Mouse (Mus musculus) forebrain, embryonic 12.5 days (tissue): ENCODE data around the gene Ldlrad3. TPM values are rescaled to one million over a fixed set of nuclear protein-coding genes. Genes with fewer than 3 reads are reported as not detected.

ENCODE experiments used
- ATAC-seq: fragments of 200-750 bp; cut with Nextera tagmentation; 2 replicates; pipeline ENCODE4 v1.8.0; 2017; ENCODE audit warnings: moderate TSS enrichment; ENCODE audit not compliant: low FRiP score
- H3K27ac ChIP-seq: fragments of 300-500 bp; sonication (generic); 2 replicates; pipeline ENCODE4 v1.5.1; 2016; ENCODE audit warnings: mild to moderate bottlenecking
- H3K27me3 ChIP-seq: fragments of 300-500 bp; sonication (generic); 2 replicates; pipeline ENCODE4 v1.6.1; 2016; ENCODE audit warnings: mild to moderate bottlenecking
- H3K36me3 ChIP-seq: fragments of 300-500 bp; sonication (generic); replicated peaks from 2 replicates; pipeline ENCODE4 v1.6.1; 2016; ENCODE audit warnings: mild to moderate bottlenecking
- H3K4me1 ChIP-seq: fragments of 300-500 bp; sonication (generic); 2 replicates; pipeline ENCODE4 v1.6.1; 2016
- H3K4me2 ChIP-seq: fragments of 300-500 bp; sonication (generic); 2 replicates; pipeline ENCODE4 v1.6.1; 2016; ENCODE audit warnings: mild to moderate bottlenecking, moderate library complexity
- H3K4me3 ChIP-seq: fragments of 300-500 bp; sonication (generic); replicated peaks from 2 replicates; pipeline ENCODE4 v1.5.1; 2016; ENCODE audit warnings: mild to moderate bottlenecking
- H3K9ac ChIP-seq: fragments of 300-500 bp; sonication (generic); 2 replicates; pipeline ENCODE4 v1.6.1; 2016; ENCODE audit warnings: mild to moderate bottlenecking
- H3K9me3 ChIP-seq: fragments of 300-500 bp; sonication (generic); 2 replicates; pipeline ENCODE4 v1.6.1; 2016
- WGBS: fragments of 180-500 bp; shearing (Covaris S2); methylation state at CpG from one replicate; pipeline ENCODE4 v1.1.7; 2016; 5-methylcytosine and 5-hydroxymethylcytosine counted together
- polyA plus RNA-seq: library from polyadenylated mRNA; unstranded; fragments of >200 nt; fragmentation: Nextera tagmentation; extraction: Ambion mirVana; gene quantifications from 2 replicates; pipeline ENCODE4 v1.2.1, GENCODE M21; 2016

The Ldlrad3 gene
- polyA plus RNA-seq, 1 experiment from 2014 or later = 56.8 TPM

DNA sequence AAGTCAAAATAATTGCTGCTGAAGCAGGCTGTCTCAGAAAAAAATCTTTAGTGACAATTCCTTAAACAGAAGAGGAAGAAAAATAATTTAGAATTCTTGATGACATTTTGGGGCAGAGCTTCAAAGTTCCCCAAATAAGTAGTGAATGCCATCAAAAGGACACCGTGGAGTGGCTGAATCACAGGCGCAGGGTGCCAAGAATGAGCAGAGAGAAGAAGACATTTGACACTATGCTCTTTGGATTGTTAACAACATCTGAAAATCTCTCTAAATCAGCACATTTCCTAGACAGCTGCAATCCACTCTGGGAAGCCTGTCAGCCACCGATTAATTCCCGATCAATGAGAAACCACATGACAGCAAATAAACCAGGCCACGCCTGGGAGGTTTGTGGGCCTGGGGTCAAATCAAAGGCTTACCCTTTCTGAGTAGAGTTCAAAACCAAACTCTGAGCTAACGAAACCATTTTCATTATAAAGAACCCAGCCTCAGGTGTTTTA is 176.4 kb downstream of the Ldlrad3 start:
- Histone ChIP-seq H3K27ac (0 out of 2 replicates have a peak overlapping the region, but pooled peaks have one; percentile 42), H3K4me3 (no peak overlapping the region), H3K36me3 (no peaks in the 10 kb centered on the region), H3K9ac (no peak overlapping the region), H3K4me2 (no peak overlapping the region), H3K9me3 (no peaks in the 10 kb centered on the region), H3K4me1 (peaks cover 57% of the 10 kb centered on the region), H3K27me3 (no peaks in the 10 kb centered on the region)
- WGBS = 71% methylated on average over 6 of the region's 6 CpGs
- ATAC-seq = no peak

DNA sequence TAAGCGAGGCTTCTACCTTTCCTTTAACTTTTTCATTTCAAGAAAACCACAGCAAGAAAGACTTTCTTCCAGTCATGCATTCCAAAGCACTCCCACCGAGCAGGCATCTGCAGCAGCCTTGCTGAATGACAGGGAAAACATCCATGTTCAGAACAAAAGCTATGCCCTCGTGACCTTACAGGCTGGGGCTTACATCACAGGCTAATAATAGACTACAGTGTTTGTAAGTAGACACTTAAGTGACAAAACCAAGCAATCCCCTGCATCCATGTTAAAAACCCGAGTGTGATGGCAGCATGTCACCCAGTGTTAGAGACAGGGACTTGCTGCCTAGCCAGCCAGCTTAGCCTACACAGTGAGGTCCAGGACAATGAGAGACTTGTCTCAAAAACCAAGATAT is 180.0 kb downstream of the Ldlrad3 start:
- H3K4me1 ChIP-seq = peaks cover 83% of the 10 kb centered on the region
- peak; percentile 39; the same call in 1 of the 2 replicates for ATAC-seq
- WGBS = 7% methylated on average over 4 of the region's 4 CpGs

GRCm38 (mm10) chr2:102005377-102006007 is 180.7 kb downstream of the Ldlrad3 start:
- H3K4me2 ChIP-seq = 0 out of 2 replicates have a peak overlapping the region, but pooled peaks have one; percentile 3

More for the DNA sequence above, 180.0 kb downstream of the Ldlrad3 start:
- peak overlapping the region; percentile 96 for H3K27ac ChIP-seq
- no peaks in the 10 kb centered on the region for H3K27me3 ChIP-seq
- H3K9ac ChIP-seq = no peak overlapping the region
- no peaks in the 10 kb centered on the region for H3K9me3 ChIP-seq
- no peak overlapping the region for H3K4me3 ChIP-seq
- 0 out of 2 replicates have a peak overlapping the region, but pooled peaks have one; percentile 3 for H3K4me2 ChIP-seq
- H3K36me3 ChIP-seq = no peaks in the 10 kb centered on the region

GRCm38 (mm10) chr2:102003776-102004264 is 182.4 kb downstream of the Ldlrad3 start:
- Histone ChIP-seq H3K9me3 (no peaks in the 10 kb centered on the region), H3K36me3 (no peaks in the 10 kb centered on the region), H3K4me1 (peaks cover 96% of the 10 kb centered on the region), H3K4me3 (no peak overlapping the region), H3K27me3 (no peaks in the 10 kb centered on the region), H3K4me2 (peak overlapping the region; percentile 39; the same call in 1 of the 2 replicates), H3K27ac (peak overlapping the region; percentile 96), H3K9ac (no peak overlapping the region; the same call in 1 of the 2 replicates)
- 41% methylated on average over 7 of the region's 7 CpGs for WGBS
- ATAC-seq = no peak

More at GRCm38 (mm10) chr2:102005377-102006007, 180.7 kb downstream of the Ldlrad3 start:
- no peaks in the 10 kb centered on the region for H3K27me3 ChIP-seq
- H3K4me3 ChIP-seq = no peak overlapping the region
- H3K36me3 ChIP-seq = no peaks in the 10 kb centered on the region
- H3K27ac ChIP-seq = peak overlapping the region; percentile 96
- no peak overlapping the region for H3K9ac ChIP-seq
- no peaks in the 10 kb centered on the region for H3K9me3 ChIP-seq
- no peak; the same call in 1 of the 2 replicates for ATAC-seq
- H3K4me1 ChIP-seq = peaks cover 85% of the 10 kb centered on the region
- WGBS = 29% methylated on average over 8 of the region's 8 CpGs

GRCm38 (mm10) chr2:102002974-102003775 is 183.0 kb downstream of the Ldlrad3 start:
- 7% methylated on average over 8 of the region's 8 CpGs for WGBS
- H3K4me2 ChIP-seq = peak overlapping the region; percentile 39

DNA sequence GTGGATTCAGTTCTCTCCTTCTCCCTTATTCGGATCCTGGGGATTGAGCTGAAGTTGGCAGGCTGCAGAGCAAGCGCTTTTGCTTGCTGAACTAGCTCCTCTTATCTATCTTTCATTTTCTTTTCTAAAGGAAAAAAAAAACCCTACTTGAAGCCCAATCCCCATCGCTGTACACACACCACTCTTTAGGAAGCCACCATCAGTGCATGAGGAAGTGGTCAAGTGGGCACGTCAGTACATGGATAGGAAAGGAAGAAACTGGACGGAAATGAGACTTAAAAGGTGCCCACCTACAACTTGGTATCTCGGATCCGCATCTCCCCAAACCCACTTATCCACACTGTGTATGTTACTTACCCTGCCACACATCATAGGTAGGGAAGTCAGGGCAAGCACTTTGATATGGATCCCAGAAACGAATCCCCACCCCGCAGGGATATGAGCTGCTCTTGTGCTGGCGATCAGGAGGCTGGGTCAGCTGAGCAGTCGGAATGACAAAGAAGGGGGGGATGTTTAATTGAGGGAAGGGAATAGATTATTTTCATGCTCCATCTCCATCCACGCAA is 183.7 kb downstream of the Ldlrad3 start:
- 47% methylated on average over 12 of the region's 12 CpGs for WGBS
- no peaks in the 10 kb centered on the region for H3K36me3 ChIP-seq
- no peak overlapping the region for H3K9ac ChIP-seq
- H3K4me1 ChIP-seq = peaks cover 90% of the 10 kb centered on the region
- no peaks in the 10 kb centered on the region for H3K27me3 ChIP-seq
- no peak overlapping the region for H3K4me3 ChIP-seq
- ATAC-seq = no peak; the same call in none of the 2 replicates
- no peaks in the 10 kb centered on the region for H3K9me3 ChIP-seq
- H3K27ac ChIP-seq = peak overlapping the region; percentile 96
- H3K4me2 ChIP-seq = peak overlapping the region; percentile 39

More at GRCm38 (mm10) chr2:102002974-102003775, 183.0 kb downstream of the Ldlrad3 start:
- peak; percentile 78 for ATAC-seq
- Histone ChIP-seq H3K4me1 (peaks cover 94% of the 10 kb centered on the region), H3K27ac (peak overlapping the region; percentile 96), H3K4me3 (no peak overlapping the region), H3K27me3 (no peaks in the 10 kb centered on the region), H3K9me3 (no peaks in the 10 kb centered on the region), H3K36me3 (no peaks in the 10 kb centered on the region), H3K9ac (peak overlapping the region; percentile 29; the same call in 1 of the 2 replicates)

GRCm38 (mm10) chr2:102001661-102002060 is 184.5 kb downstream of the Ldlrad3 start:
- peak overlapping the region; percentile 96 for H3K27ac ChIP-seq
- peaks cover 90% of the 10 kb centered on the region for H3K4me1 ChIP-seq
- no peak for ATAC-seq
- H3K4me3 ChIP-seq = no peak overlapping the region
- 0% methylated on average over 1 of the region's 1 CpGs for WGBS
- peak overlapping the region; percentile 29; the same call in 1 of the 2 replicates for H3K9ac ChIP-seq
- no peaks in the 10 kb centered on the region for H3K9me3 ChIP-seq
- H3K27me3 ChIP-seq = no peaks in the 10 kb centered on the region
- peak overlapping the region; percentile 39 for H3K4me2 ChIP-seq
- H3K36me3 ChIP-seq = no peaks in the 10 kb centered on the region

- H3K4me2 ChIP-seq = no peak overlapping the region
- WGBS = 78% methylated on average over 11 of the region's 11 CpGs
- no peak for ATAC-seq
- H3K36me3 ChIP-seq = no peaks in the 10 kb centered on the region
- peak overlapping the region; percentile 53 for H3K27ac ChIP-seq
- H3K4me1 ChIP-seq = peaks cover 66% of the 10 kb centered on the region
- no peaks in the 10 kb centered on the region for H3K27me3 ChIP-seq
- no peak overlapping the region for H3K4me3 ChIP-seq
- no peak overlapping the region for H3K9ac ChIP-seq
- no peaks in the 10 kb centered on the region for H3K9me3 ChIP-seq
Observed at GRCm38 (mm10) chr2:101998911-101999572, 187.1 kb downstream of the Ldlrad3 start.

DNA sequence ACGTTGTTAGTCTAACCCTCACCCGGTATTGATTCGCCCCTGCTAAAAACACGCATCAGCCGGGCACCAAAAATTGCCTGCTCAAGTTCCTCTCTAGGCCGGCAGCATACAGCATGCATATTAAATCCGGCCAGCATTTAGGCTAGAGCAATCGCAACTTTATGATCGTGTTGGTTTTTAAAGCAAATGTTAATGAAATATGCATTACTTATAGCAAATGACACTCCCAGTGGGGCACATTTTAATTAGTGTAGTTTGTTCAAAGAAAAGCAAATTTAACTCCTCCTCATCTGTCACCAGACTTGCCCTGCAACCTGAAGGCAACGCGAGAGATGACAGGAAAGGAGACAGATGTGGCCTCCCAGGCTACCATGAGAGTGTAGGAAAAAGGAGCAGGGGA is 189.2 kb downstream of the Ldlrad3 start:
- no peak overlapping the region for H3K4me2 ChIP-seq
- H3K36me3 ChIP-seq = no peaks in the 10 kb centered on the region
- H3K9me3 ChIP-seq = no peaks in the 10 kb centered on the region
- no peak overlapping the region for H3K9ac ChIP-seq
- no peaks in the 10 kb centered on the region for H3K27me3 ChIP-seq
- H3K4me1 ChIP-seq = peaks cover 46% of the 10 kb centered on the region
- H3K4me3 ChIP-seq = no peak overlapping the region
- ATAC-seq = 0 out of 2 replicates have a peak, but pooled peaks have one; percentile 30
- H3K27ac ChIP-seq = peak overlapping the region; percentile 75
- WGBS = 58% methylated on average over 11 of the region's 11 CpGs

- ATAC-seq = no peak
- Histone ChIP-seq H3K36me3 (no peaks in the 10 kb centered on the region), H3K27ac (no peak overlapping the region), H3K4me3 (no peak overlapping the region), H3K9me3 (no peaks in the 10 kb centered on the region), H3K4me2 (no peak overlapping the region), H3K27me3 (no peaks in the 10 kb centered on the region), H3K4me1 (peaks cover 13% of the 10 kb centered on the region), H3K9ac (no peak overlapping the region)
- 91% methylated on average over 9 of the region's 9 CpGs for whole genome bisulfite sequencing
Observed at GRCm38 (mm10) chr2:101992574-101993310, 193.4 kb downstream of the Ldlrad3 start.

DNA sequence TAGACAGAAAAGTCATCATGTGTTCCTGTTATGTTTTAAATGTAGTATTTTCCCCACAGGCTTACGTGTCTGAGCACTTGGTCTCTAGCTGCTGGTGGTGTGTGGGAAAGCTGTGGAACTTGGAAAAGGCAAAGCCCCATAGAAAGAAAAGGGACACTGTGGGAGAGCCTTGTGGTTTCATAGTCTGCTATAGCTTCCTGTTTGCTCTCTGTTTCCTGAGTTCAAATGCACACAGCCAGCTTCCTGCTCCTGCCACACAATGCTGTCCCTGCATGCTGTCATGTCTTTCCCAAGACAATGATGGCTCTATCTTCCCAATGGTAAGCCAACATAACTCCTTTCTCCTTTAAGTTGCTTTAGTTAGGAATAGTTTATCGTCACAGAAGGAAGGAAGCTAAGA is 194.5 kb downstream of the Ldlrad3 start:
- no peak overlapping the region for H3K4me2 ChIP-seq
- H3K27ac ChIP-seq = no peak overlapping the region
- no peak for ATAC-seq
- no peaks in the 10 kb centered on the region for H3K27me3 ChIP-seq
- no peak overlapping the region for H3K4me3 ChIP-seq
- peaks cover 12% of the 10 kb centered on the region for H3K4me1 ChIP-seq
- H3K36me3 ChIP-seq = no peaks in the 10 kb centered on the region
- H3K9me3 ChIP-seq = no peaks in the 10 kb centered on the region
- no peak overlapping the region for H3K9ac ChIP-seq
- WGBS = 92% methylated on average over 2 of the region's 2 CpGs
